Mouse (Mus musculus): ENCODE data around the gene Btbd3.

GRCm38 (mm10) chr2:138257692-138258315, 1.4 kb downstream of the Btbd3 start:
- no peak for TF ChIP-seq CTCF (IDR thresholded peaks at IDR 0.05; ENCODE audit: extremely low read depth, insufficient read length, insufficient replicate concordance, low read depth, low read length)
- TF ChIP-seq POLR2A (IDR thresholded peaks at IDR 0.05; ENCODE audit: low read depth, low read length): no peak

Data from small intestine, adult 2 months (tissue).